ENCODE assay signal across 10 mouse cellular contexts in the genomic region with DNA sequence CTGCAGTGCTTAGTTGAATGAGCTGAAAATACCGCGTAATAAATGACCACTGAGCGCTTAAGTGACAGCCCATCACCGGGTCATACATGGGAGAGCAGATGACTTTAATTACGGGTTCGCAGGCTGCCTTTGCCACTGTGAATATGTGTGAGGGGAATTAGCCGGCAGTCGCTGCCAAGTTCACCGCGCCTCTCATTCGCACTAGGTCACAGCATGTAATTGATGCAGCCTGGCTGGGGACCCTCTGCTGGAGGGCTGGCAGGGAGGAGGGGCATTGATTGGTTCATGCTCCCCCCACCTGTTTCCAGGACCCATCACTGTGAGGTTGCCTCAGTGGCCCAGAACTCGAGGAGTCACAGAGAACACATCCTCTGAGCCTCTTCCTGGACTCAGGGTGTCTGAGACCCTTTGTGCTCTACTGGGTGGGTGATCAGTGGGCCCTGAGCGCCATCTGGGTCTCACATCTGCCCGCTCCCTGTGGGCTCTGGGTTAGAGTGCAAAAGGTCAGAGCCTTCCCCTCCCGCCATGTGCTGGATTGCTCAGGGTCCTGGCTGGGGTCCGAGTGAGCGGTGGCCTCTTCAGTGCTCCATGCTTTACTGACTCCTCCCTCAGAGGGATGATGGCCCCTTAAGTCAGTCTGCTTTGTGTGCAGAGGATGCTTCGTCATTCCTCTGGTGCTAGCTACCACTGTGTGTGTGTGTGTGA. TPM values are rescaled to one million over a fixed set of nuclear protein-coding genes. Genes with fewer than 3 reads are reported as not detected.
DNase-seq lines count a peak whose midpoint lies in the region; ATAC-seq and TF ChIP-seq lines count a peak whose summit lies in the region.
"Had no signal": no experiment of that assay in that cellular context is flagged by ENCODE, and none has a peak within 500 bp of the region (broad histone marks: within the 10 kb centered on the region; RNA-seq: fewer than 3 reads in every experiment).

No protein-coding gene starts in this region.

- no peaks in the 10 kb centered on the region for H3K4me1 ChIP-seq in intestine, embryonic 14.5 days (replicated peaks; ENCODE audit: control insufficient read depth, insufficient read depth, low read length)
- no peaks in the 10 kb centered on the region for H3K4me1 ChIP-seq in intestine, embryonic 16.5 days (ENCODE audit: control insufficient read depth, insufficient read depth, low read length)
- H3K4me1 ChIP-seq in forebrain, embryonic 15.5 days, result peaks cover 10% of the 10 kb centered on the region
- peaks cover 9% of the 10 kb centered on the region for H3K4me1 ChIP-seq in limb, embryonic 12.5 days (replicated peaks)
- H3K4me1 ChIP-seq in neural tube, embryonic 14.5 days (ENCODE audit: control insufficient read depth, insufficient read depth, low read length), result peaks cover 7% of the 10 kb centered on the region; the same call in 1 of the 2 replicates
- H3K4me1 ChIP-seq in lung, adult 2 months (ENCODE audit: control insufficient read depth, insufficient read depth, low read length), result no peaks in the 10 kb centered on the region

- peak; percentile 38; the same call in 1 of the 2 replicates for ATAC-seq in intestine, embryonic 14.5 days (replicated peaks; ENCODE audit: low FRiP score, low TSS enrichment, low read depth)
- ATAC-seq in intestine, embryonic 16.5 days, result no peak
- ATAC-seq in forebrain, embryonic 15.5 days (replicated peaks), result peak; percentile 85
- peak; percentile 39; the same call in 1 of the 2 replicates for ATAC-seq in limb, embryonic 12.5 days (ENCODE audit: insufficient number of reproducible peaks, insufficient read depth, low FRiP score, low TSS enrichment, low read depth)
- peak; percentile 55 for ATAC-seq in neural tube, embryonic 14.5 days (ENCODE audit: low read depth)

- H3K27ac ChIP-seq in intestine, embryonic 14.5 days (ENCODE audit: low read depth), result no peak overlapping the region
- no peak overlapping the region for H3K27ac ChIP-seq in intestine, embryonic 16.5 days (ENCODE audit: low read length)
- no peak overlapping the region for H3K27ac ChIP-seq in forebrain, embryonic 15.5 days (replicated peaks)
- no peak overlapping the region for H3K27ac ChIP-seq in limb, embryonic 12.5 days
- H3K27ac ChIP-seq in neural tube, embryonic 14.5 days (ENCODE audit: low read depth, low read length), result no peak overlapping the region

- no peaks in the 10 kb centered on the region for H3K27me3 ChIP-seq in intestine, embryonic 14.5 days (replicated peaks; ENCODE audit: control insufficient read depth, insufficient read depth, low read length)
- no peaks in the 10 kb centered on the region for H3K27me3 ChIP-seq in intestine, embryonic 16.5 days (replicated peaks; ENCODE audit: control insufficient read depth, insufficient read depth, low read length)
- H3K27me3 ChIP-seq in forebrain, embryonic 15.5 days, result no peaks in the 10 kb centered on the region
- peaks cover 10% of the 10 kb centered on the region; the same call in 1 of the 2 replicates for H3K27me3 ChIP-seq in limb, embryonic 12.5 days
- no peaks in the 10 kb centered on the region for H3K27me3 ChIP-seq in neural tube, embryonic 14.5 days (ENCODE audit: control insufficient read depth, insufficient read depth, low read length)

- H3K36me3 ChIP-seq in intestine, embryonic 14.5 days (ENCODE audit: control insufficient read depth, insufficient read depth, low read length), result no peaks in the 10 kb centered on the region
- peaks cover 6% of the 10 kb centered on the region; the same call in 1 of the 2 replicates for H3K36me3 ChIP-seq in intestine, embryonic 16.5 days (ENCODE audit: control insufficient read depth, insufficient read depth, low read length)
- H3K36me3 ChIP-seq in forebrain, embryonic 15.5 days, result no peaks in the 10 kb centered on the region
- peaks cover 8% of the 10 kb centered on the region; the same call in 1 of the 2 replicates for H3K36me3 ChIP-seq in limb, embryonic 12.5 days
- H3K36me3 ChIP-seq in neural tube, embryonic 14.5 days (ENCODE audit: control insufficient read depth, insufficient read depth, low read length), result 0 out of 2 replicates have a peak, but pooled peaks cover 2% of the 10 kb centered on the region

- no peak for DNase-seq in intestine, embryonic 14.5 days (ENCODE audit: low spot score)
- no peak for DNase-seq in cerebellum, postnatal 4 days (ENCODE audit: low spot score in 2 of 2)
- DNase-seq in lung, adult 2 months, result no peak
- no peak for DNase-seq in adrenal gland, adult 8-10 months
- DNase-seq: cerebellum, postnatal 10 days; kidney, postnatal 10 days had no signal

- H3K4me3 ChIP-seq in intestine, embryonic 14.5 days (ENCODE audit: low read depth, low read length), result no peak overlapping the region
- no peak overlapping the region for H3K4me3 ChIP-seq in intestine, embryonic 16.5 days (ENCODE audit: low read length)
- no peak overlapping the region for H3K4me3 ChIP-seq in forebrain, embryonic 15.5 days
- no peak overlapping the region for H3K4me3 ChIP-seq in limb, embryonic 12.5 days (replicated peaks)
- no peak overlapping the region for H3K4me3 ChIP-seq in neural tube, embryonic 14.5 days (ENCODE audit: low read depth, low read length)
- H3K4me3 ChIP-seq in lung, adult 2 months (replicated peaks; ENCODE audit: extremely low read depth, low read depth, low read length), result no peak overlapping the region

- H3K9ac ChIP-seq in intestine, embryonic 14.5 days (ENCODE audit: low read length), result no peak overlapping the region
- H3K9ac ChIP-seq in intestine, embryonic 16.5 days (ENCODE audit: low read depth, low read length), result no peak overlapping the region
- no peak overlapping the region for H3K9ac ChIP-seq in forebrain, embryonic 15.5 days (replicated peaks)
- no peak overlapping the region for H3K9ac ChIP-seq in limb, embryonic 12.5 days (replicated peaks)
- H3K9ac ChIP-seq in neural tube, embryonic 14.5 days (replicated peaks; ENCODE audit: low read depth, low read length), result peak overlapping the region; percentile 25; the same call in 1 of the 2 replicates

- 71% methylated on average over 18 of the region's 18 CpGs for WGBS in intestine, embryonic 14.5 days
- 67% methylated on average over 18 of the region's 18 CpGs for WGBS in intestine, embryonic 16.5 days
- 18% methylated on average over 18 of the region's 18 CpGs for WGBS in forebrain, embryonic 15.5 days
- 34% methylated on average over 18 of the region's 18 CpGs for WGBS in limb, embryonic 12.5 days
- 26% methylated on average over 18 of the region's 18 CpGs for WGBS in neural tube, embryonic 14.5 days
- WGBS in lung, adult 2 months, result 81% methylated on average over 18 of the region's 18 CpGs

- no peak for TF ChIP-seq POLR2A in lung, adult 2 months (IDR thresholded peaks at IDR 0.05; ENCODE audit: borderline replicate concordance, extremely low read depth, low read depth, low read length)

- no peak for TF ChIP-seq CTCF in lung, adult 2 months (IDR thresholded peaks at IDR 0.05; ENCODE audit: insufficient read depth, low read length)

- H3K9me3 ChIP-seq in intestine, embryonic 14.5 days (ENCODE audit: control insufficient read depth, low read length), result 0 out of 2 replicates have a peak, but pooled peaks cover 3% of the 10 kb centered on the region
- 0 out of 2 replicates have a peak, but pooled peaks cover 2% of the 10 kb centered on the region for H3K9me3 ChIP-seq in intestine, embryonic 16.5 days (ENCODE audit: control insufficient read depth, low read length)
- no peaks in the 10 kb centered on the region for H3K9me3 ChIP-seq in forebrain, embryonic 15.5 days
- H3K9me3 ChIP-seq in limb, embryonic 12.5 days, result peaks cover 12% of the 10 kb centered on the region; the same call in 1 of the 2 replicates
- H3K9me3 ChIP-seq in neural tube, embryonic 14.5 days (ENCODE audit: control insufficient read depth, low read length), result no peaks in the 10 kb centered on the region

- H3K4me2 ChIP-seq in intestine, embryonic 14.5 days (ENCODE audit: low read length), result no peak overlapping the region
- no peak overlapping the region for H3K4me2 ChIP-seq in intestine, embryonic 16.5 days (ENCODE audit: low read depth, low read length)
- no peak overlapping the region for H3K4me2 ChIP-seq in forebrain, embryonic 15.5 days (replicated peaks)
- H3K4me2 ChIP-seq in limb, embryonic 12.5 days, result no peak overlapping the region
- no peak overlapping the region for H3K4me2 ChIP-seq in neural tube, embryonic 14.5 days (ENCODE audit: low read depth, low read length)

RNA-seq across cellular contexts. Expression of a gene that starts 34.7 kb away (rescaled TPM):
- polyA plus RNA-seq in intestine, embryonic 14.5 days (2014; fragmentation: Nextera tagmentation; extraction: Ambion mirVana), result 3.8 TPM in 2 replicates
- 3.3 and 4.4 TPM in 2 replicates for polyA plus RNA-seq in intestine, embryonic 16.5 days (2015; fragmentation: Nextera tagmentation; extraction: Ambion mirVana)
- polyA plus RNA-seq in forebrain, embryonic 15.5 days (2015; fragmentation: Nextera tagmentation; extraction: Ambion mirVana), result 14.4 and 17.2 TPM in 2 replicates
- 7.9 and 9.3 TPM in 2 replicates for polyA plus RNA-seq in limb, embryonic 12.5 days (2016; fragmentation: Nextera tagmentation; extraction: Ambion mirVana)
- 18.3 and 31.1 TPM in 2 replicates for polyA plus RNA-seq in neural tube, embryonic 14.5 days (2014; fragmentation: Nextera tagmentation; extraction: Ambion mirVana)
- polyA plus RNA-seq in lung, adult 2 months (2012; rRNA removed), result 6.9 and 8.6 TPM in 2 replicates
- total RNA-seq in adrenal gland, adult 8-10 months (2022), result 1 to 10 TPM; 4.7 to 8.9 (median 8.0) TPM

RNA-seq across cellular contexts. Expression of a gene that starts 35.9 kb away (rescaled TPM):
- 2.7 TPM in 2 replicates for polyA plus RNA-seq in intestine, embryonic 14.5 days (2014; fragmentation: Nextera tagmentation; extraction: Ambion mirVana)
- polyA plus RNA-seq in intestine, embryonic 16.5 days (2015; fragmentation: Nextera tagmentation; extraction: Ambion mirVana), result 1.4 and 1.7 TPM in 2 replicates
- 5.0 and 5.5 TPM in 2 replicates for polyA plus RNA-seq in forebrain, embryonic 15.5 days (2015; fragmentation: Nextera tagmentation; extraction: Ambion mirVana)
- polyA plus RNA-seq in limb, embryonic 12.5 days (2016; fragmentation: Nextera tagmentation; extraction: Ambion mirVana), result 3.6 and 4.3 TPM in 2 replicates
- polyA plus RNA-seq in neural tube, embryonic 14.5 days (2014; fragmentation: Nextera tagmentation; extraction: Ambion mirVana), result 4.2 and 4.8 TPM in 2 replicates
- 3.1 and 3.8 TPM in 2 replicates for polyA plus RNA-seq in lung, adult 2 months (2012; rRNA removed)
- 1 to 10 TPM; 2.8 to 6.3 (median 4.6) TPM for total RNA-seq in adrenal gland, adult 8-10 months (2022)
